Mouse (Mus musculus): ENCODE data around the gene Vps37b.

DNA sequence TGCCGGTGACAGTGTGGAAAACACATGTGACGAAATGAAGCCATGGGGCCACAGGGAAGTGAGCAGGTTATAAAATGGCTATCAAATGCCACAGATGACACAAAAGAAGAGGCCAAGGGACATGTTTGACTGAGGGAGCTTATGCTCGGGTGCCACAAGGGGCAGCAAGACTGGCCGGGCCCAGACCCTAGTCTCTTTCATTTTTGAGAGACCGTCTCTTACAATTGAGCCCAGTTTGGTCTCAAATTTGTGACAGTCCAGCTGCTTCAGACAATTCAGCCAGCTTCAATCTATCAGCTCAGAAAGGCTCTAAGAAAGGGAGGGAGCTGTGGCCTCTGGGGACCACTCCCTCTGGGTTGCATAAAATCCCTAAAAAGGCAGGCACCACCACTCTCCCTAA lies 5.5 kb downstream of the Vps37b start:
- TF ChIP-seq POLR2A (IDR thresholded peaks at IDR 0.05; ENCODE audit: low read depth, low read length) (no peak), CTCF (IDR thresholded peaks at IDR 0.05; ENCODE audit: borderline replicate concordance, insufficient read depth, low read length) (no peak)

Measured in embryonic fibroblast, embryonic 13.5 days (primary cell).